Mouse (Mus musculus) left cerebral cortex, adult 2 months (tissue): ENCODE results near the gene Derl3. TPM values are rescaled to one million over a fixed set of nuclear protein-coding genes. Genes with fewer than 3 reads are reported as not detected.
A peak's percentile ranks its signal among the peaks of the same experiment; 100 is the strongest.
"Not testable (repeated sequence)": the region's sequence is repeated elsewhere in the genome, so short reads cannot be mapped to it uniquely, and the experiment has no call there.

Experiments
- DNase-seq, 2 experiments: peaks; one replicate each; pipeline ENCODE4 v3.0.0; 2021 to 2022; ENCODE audit warnings: low spot score in 2 of 2, mixed read lengths in 1 of 2; ENCODE audit errors: extremely low spot score in 1 of 2
- H3K27ac ChIP-seq: fragments of 200-600 bp; 2 replicates; pipeline ENCODE4 v1.8.1; 2022
- H3K4me3 ChIP-seq: fragments of 200-600 bp; 2 replicates; pipeline ENCODE4 v1.8.1; 2022
- CTCF ChIP-seq: fragments of 200-600 bp; IDR thresholded peaks from 2 replicates; pipeline ENCODE4 v1.8.1; 2022; ENCODE audit warnings: antibody characterized with exemption, mild to moderate bottlenecking, moderate library complexity
- intact Hi-C: fragments of 180-260 bp; cut with DNase I; formaldehyde crosslinking; loops from one replicate; pipeline ENCODE4 v1.15.1; 2025
- total RNA-seq, 2 experiments: library from RNA; stranded (reverse); gene quantifications; 2 replicates each; pipeline ENCODE4 v1.2.3; 2021

The Derl3 gene
- total RNA-seq, 2 experiments from 2014 or later = 3.0 to 3.5 TPM

DNA sequence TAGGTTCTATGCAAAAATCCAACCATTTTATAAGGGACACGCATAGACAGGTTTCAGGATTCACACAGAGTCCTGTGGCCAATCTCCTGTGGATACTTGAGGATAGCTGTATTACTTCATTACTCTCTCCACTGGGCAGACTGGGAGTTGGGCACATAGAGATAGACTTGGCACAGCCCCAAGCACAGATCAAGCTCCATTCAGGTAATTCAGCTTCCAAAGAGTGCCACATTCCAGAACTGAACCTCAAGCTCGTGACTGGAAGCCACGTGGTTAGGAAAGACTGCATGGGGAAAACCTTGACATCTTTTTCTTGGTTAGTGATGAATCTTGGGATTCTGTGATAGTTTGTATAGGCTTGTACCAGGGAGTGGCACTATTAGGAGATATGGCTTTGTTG is 14.4 kb upstream of the Derl3 start:
- no peak for DNase-seq
- no peak for TF ChIP-seq CTCF
- Histone ChIP-seq H3K27ac (no peak overlapping the region), H3K4me3 (no peak overlapping the region)
- intact Hi-C loops = no loop called here

DNA sequence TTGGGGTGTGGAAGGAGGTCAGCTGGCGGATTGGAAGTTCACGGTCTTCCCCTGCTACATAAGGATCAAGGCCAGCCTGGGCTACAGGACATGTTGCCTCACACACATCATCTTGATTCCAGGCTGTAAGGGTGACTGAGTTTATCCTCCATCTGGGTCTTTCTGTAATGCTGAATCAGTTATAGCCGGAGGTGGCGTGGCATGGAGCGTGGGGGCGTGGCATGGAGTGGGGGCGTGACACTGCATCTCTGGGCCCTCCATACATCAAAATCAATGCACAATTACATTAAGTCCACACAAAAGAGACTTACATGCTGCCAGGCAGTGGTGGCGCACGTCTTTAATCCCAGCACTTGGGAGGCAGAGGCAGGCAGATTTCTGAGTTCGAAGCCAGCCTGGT is 12.9 kb upstream of the Derl3 start:
- Histone ChIP-seq H3K4me3 (no peak overlapping the region), H3K27ac (no peak overlapping the region)
- no peak for TF ChIP-seq CTCF
- no peak for DNase-seq
- intact Hi-C loops = no loop called here

DNA sequence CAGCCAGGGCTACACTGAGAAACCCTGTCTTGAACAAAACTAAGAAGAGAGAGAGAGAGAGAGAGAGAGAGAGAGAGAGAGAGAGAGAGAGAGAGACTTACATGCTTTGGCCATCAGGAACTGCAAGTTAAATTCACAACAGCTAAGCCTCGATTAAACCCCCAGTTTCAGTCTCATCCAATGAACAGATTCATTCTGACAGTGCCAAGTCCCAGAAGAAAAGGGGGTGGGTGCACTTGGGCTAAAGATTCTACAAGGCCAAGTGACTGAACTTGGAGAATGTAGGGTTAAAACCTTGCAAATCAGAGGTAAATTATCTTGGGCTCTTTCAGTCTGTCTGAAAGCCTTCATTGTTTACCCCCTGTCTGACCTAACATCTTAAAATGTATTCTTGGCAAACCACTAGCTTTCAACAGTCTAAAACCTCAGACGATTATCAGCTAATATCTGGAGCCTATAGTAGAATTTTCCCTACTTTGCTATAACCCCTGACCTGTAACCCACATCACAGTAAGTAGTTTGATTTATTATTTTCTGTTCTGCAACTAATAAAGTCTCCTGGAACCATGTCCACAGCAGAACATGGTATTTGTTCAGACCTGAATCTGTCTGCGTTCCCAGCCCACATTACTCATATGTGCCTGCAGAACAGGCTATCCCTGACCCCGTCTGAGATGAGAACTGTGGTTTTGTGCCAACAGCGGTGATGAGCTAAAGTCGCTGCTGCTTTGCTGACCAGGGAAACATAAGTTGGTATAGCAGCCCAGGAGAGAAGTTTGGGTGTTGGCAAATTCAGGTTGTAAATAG is 12.2 kb upstream of the Derl3 start:
- TF ChIP-seq CTCF = no peak
- no peak overlapping the region for H3K4me3 ChIP-seq
- intact Hi-C loops = no loop called here
- no peak for DNase-seq
- no peak overlapping the region for H3K27ac ChIP-seq

DNA sequence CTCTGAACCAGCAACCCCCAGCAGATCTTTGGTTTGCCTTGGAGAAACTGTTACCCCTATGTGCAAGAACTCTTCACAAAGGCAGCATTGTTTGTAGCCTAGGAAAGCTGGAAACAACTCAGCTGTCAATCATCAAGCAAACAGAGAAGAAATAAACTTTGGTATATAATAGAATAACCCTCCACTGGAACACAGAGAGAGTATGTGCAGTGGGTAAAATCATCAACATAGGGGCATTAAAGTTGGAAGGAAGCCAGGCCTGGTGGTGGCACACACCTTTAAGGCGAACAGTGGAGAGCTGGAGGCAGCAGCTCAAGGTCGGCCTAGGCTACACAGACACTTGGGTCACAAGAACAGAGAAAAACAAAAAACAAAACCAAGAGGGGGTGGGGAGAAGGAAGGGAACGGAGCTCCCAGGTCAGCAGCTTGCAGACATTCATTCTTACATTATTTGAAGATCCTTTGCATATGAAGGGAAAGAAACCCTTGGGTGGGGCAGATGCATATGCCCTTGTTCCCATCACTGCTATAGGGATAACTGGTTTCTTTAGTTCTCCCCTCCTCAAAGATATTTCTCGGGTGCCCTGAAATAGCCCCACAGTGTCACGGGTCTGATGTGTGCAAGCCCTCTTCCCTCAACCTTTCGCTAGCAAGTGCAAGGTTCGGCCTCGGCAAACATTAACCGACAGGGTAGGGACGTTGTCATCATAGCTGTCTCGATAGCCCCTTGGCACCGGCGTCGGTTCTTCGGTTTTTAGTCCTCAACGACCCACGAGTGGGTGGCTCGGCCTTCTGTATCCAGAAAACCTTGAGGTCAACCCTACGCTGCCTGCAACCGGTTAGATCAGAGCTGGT is 11.4 kb upstream of the Derl3 start:
- TF ChIP-seq CTCF = no peak
- intact Hi-C loops = no loop called here
- no peak overlapping the region for H3K27ac ChIP-seq

DNA sequence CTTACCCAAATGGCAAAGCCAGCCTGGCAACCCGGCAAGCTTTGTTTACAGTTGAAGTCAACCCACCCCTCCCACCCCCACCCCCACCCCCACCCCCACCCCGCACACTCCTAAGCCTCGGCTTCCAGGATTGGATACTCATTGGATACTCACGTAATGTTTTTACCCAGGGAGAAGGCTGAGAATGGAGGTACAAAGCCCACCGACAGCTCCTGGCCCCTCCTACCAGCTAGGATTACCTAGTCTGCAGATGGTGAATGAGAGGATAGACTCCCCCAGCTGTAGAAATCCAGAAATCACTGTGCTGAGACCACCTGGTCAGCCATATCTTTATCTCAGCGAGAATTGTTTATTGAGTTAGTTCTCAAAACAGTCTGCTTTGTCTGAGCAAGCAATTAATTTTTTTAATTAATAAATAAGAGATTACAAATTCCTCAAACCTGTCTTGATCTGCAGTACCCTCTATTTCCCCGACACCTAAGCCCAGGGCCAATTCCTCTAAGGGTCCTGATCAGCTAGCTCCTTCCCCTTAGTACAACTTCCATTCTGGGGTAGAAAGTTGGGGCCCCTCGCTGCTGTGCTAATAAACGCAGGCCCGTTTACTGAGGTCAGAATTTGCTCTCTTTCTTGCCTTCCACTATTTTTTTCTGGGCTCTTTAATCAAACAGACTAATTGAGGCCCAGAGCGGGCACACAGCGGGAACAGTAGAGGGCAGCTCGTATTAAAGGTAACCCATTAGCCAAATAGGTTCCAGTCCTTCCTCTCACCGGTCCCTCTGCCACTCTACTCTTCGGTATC is 10.6 kb upstream of the Derl3 start:
- intact Hi-C loops = loop anchor here (1.0 kb wide), 1 partner anchor 69 kb away; no protein-coding TSS in a partner anchor
- DNase-seq = no peak
- Histone ChIP-seq H3K27ac (no peak overlapping the region), H3K4me3 (no peak overlapping the region)
- no peak for TF ChIP-seq CTCF

More for the DNA sequence above, 11.4 kb upstream of the Derl3 start:
- DNase-seq = no peak
- no peak overlapping the region for H3K4me3 ChIP-seq

DNA sequence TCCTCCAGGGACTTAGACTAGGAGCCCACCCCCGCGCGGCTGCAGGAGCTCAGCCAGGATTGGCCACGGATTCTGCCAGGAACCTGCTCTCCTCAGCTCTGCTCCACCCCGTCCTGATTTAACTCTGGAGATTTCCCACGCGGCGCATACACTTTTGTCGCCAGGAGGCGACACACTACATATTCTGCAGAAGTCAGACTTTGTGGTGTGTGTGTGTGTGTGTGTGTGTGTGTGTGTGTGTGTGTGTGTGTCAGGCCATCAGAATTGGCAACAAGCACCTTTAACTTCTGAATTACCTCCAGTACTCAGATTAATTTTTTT is 10.0 kb upstream of the Derl3 start:
- TF ChIP-seq CTCF = peak; percentile 50
- Histone ChIP-seq H3K27ac (no peak overlapping the region), H3K4me3 (no peak overlapping the region)
- intact Hi-C loops = loop anchor here (1.0 kb wide), 1 partner anchor 68 kb away; no protein-coding TSS in a partner anchor
- peak; percentile 75 to 80 for DNase-seq

DNA sequence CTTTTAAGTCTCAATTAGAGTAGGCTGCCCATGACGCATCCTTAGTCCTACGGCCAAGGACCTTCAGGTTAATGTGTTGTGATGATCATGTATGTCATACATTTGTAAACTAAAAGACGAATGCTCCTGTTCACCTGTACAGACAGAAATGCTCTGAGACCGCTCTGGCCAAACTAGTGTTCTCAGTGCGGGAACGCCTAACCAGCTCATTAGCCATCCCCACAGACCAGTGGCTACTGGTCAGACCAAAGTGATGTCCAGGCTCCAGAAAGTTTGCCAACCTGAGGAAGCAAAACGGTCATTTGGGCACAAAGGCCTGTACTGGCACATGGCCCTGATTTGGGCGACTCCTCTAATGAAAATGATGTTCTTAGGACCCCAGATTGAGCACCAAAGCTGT is 8.5 kb upstream of the Derl3 start:
- Histone ChIP-seq H3K27ac (no peak overlapping the region), H3K4me3 (no peak overlapping the region)
- intact Hi-C loops = no loop called here
- no peak for DNase-seq
- no peak for TF ChIP-seq CTCF

DNA sequence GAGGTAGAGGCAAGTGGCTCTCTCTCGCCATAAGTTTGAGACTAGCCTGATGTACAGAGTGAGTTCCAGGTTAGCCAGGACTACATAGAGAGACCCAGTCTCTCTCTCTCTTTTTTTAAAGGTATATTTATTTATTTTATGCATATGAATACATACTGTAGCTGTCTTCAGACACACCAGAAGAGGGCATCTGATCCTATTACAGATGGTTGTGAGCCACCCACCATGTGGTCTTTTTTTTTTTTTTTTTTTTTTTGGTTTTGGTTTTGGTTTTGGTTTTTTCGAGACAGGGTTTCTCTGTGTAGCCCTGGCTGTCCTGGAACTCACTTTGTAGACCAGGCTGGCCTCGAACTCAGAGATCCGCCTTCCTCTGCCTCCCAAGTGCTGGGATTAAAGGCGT is 5.7 kb upstream of the Derl3 start:
- DNase-seq, H3K27ac ChIP-seq, H3K4me3 ChIP-seq, intact Hi-C loops: not testable (repeated sequence)

DNA sequence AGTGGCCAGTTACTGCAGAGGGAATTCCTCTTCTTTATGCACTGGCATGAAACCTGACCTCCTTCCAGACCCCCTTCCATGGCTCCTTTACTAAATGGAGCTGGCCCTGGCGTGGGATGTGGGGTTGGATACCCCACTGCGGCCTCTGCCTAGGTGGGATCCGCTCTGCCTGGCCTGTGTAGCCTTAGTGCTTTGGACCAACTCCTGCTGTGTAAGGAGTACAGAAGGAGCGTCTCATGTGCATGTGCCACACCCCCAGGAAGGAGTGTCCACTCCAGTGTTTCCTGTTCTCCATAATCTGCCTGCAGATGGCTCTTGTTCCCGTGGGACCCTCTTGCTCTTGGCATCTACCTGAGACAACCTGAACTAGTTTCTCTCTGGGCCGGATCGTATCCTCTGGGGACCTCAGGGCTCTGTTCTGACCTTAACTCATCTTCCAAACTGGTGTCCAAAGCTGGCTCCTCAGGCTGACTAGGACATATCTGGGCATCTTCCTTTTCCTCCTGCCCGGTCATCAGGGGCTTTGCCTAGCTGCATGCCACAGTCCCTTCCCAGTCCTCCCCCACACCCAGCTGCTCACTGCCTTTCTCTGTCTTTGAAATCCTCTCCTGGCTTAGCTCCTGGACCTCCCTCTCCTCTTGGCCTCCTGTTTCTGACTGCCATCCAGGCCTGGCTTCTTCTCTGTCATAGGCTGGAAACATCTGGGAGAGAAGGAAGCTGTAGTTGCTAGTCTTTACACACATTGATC is 3.6 kb upstream of the Derl3 start:
- intact Hi-C loops = no loop called here
- DNase-seq = no peak
- Histone ChIP-seq H3K4me3 (no peak overlapping the region), H3K27ac (no peak overlapping the region)
- TF ChIP-seq CTCF = no peak

DNA sequence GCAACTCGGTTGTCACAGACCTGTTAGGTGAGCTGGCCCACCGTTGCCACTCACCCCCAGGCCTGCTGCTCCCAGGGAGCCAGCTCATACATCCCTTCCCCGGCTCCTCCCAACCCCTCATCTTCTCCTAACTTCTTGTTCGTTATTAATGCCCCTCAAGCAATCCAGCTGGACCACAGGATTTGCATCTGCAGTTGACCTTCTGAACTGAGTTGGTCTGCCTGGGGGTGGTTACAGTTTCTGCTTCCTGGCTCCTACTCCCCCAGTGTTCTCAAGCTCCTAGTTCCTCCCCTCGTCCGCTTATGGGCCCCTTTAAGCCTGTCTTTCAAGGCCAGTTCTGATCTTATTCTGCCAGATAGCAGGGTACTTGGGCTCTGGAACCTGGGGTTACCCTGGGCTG is 1.4 kb downstream of the Derl3 start:
- Histone ChIP-seq H3K4me3 (no peak overlapping the region), H3K27ac (no peak overlapping the region)
- TF ChIP-seq CTCF = no peak
- intact Hi-C loops = no loop called here
- DNase-seq = no peak

DNA sequence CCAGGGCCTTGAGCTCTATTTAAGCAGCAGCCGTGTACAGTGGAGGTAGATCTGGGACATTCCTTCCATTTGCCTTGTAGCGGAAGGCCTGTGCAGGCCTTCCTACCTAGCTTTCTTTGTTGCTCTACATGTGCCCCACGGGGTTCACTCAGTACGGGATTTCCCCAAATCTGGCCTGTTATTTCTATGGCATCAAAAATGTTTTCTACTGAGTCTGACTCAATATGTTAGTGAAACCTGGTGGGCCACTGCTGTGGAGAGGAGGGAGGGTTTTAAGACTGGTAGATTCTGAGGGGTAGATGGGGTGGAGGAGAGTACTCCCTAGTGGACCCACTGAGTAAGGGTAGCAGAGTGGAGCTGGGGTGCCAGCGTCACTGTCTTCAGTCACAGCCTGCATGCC is 2.5 kb downstream of the Derl3 start:
- H3K4me3 ChIP-seq = no peak overlapping the region
- TF ChIP-seq CTCF = no peak
- no peak for DNase-seq
- intact Hi-C loops = loop anchor here (5.0 kb wide), 1 partner anchor 42 kb away; the partner anchor contains the start of gene Mmp11
- H3K27ac ChIP-seq = peak overlapping the region; percentile 56
